Mouse (Mus musculus): ENCODE measurements around the gene Art4. TPM values are rescaled to one million over a fixed set of nuclear protein-coding genes. Genes with fewer than 3 reads are reported as not detected.

Gene Art4
- total and polyA plus RNA-seq, 3 experiments, result 0.34 to 1.0 (median 0.48) TPM

DNA sequence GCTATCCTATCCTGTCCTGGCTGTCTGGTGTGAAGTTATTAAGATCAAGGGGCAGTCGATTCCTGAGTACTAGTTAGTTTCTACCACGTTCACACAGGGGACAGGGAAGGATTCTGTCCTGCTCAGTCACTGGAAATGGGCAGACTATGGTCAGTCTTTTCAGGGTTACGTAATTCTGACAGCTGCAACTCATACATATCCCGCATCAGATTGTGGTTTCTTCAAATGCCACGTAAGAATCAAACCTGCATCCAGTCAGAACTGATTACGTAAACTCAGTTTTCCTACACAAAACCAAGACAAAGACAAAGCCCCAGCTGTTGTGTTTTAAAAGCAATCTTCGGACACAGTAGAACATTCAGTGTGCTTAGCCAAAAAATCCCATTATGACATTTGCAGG lies 42.2 kb downstream of the Art4 start:
- no peaks in the 10 kb centered on the region for H3K9me3 ChIP-seq (replicated peaks; ENCODE audit: low read length)
- peaks cover under 1 to 16% of the 10 kb centered on the region in 2 experiments for H3K4me1 ChIP-seq (ENCODE audit: control insufficient read depth in 1 of 2, insufficient read depth in 2 of 2)
- H3K9ac ChIP-seq (ENCODE audit: insufficient read depth, low read depth), result no peak overlapping the region
- H3K27ac ChIP-seq (ENCODE audit: insufficient read depth, low read depth), result no peak overlapping the region
- H3K27me3 ChIP-seq (replicated peaks), result no peaks in the 10 kb centered on the region
- no peak for TF ChIP-seq MEF2A (IDR thresholded peaks at IDR 0.05; ENCODE audit: borderline replicate concordance, low read depth, low read length)
- TF ChIP-seq CTCF (conservative IDR thresholded peaks at IDR 0.05 in 1 of 2, IDR thresholded peaks at IDR 0.05 in 1 of 2; ENCODE audit: low read depth in 2 of 2, low read length in 2 of 2), result no peak
- TF ChIP-seq ZC3H11A (IDR thresholded peaks at IDR 0.05; ENCODE audit: low read depth, low read length), result no peak
- no peak for TF ChIP-seq POLR2A (IDR thresholded peaks at IDR 0.05; ENCODE audit: low read depth, low read length)
- TF ChIP-seq PAX5 (IDR thresholded peaks at IDR 0.05; ENCODE audit: low read length), result no peak
- TF ChIP-seq ZMIZ1 (IDR thresholded peaks at IDR 0.05; ENCODE audit: low read depth, low read length), result no peak
- no peak for TF ChIP-seq TBP (conservative IDR thresholded peaks at IDR 0.05; ENCODE audit: low read depth, low read length)
- TF ChIP-seq ETS1 (conservative IDR thresholded peaks at IDR 0.05; ENCODE audit: low read depth, low read length), result no peak
- no peak for TF ChIP-seq JUND (conservative IDR thresholded peaks at IDR 0.05; ENCODE audit: low read depth, low read length)
- TF ChIP-seq HCFC1 (IDR thresholded peaks at IDR 0.05; ENCODE audit: low read depth, low read length), result no peak
- TF ChIP-seq NRF1 (IDR thresholded peaks at IDR 0.05; ENCODE audit: low read depth, low read length), result no peak
- no peak for TF ChIP-seq CHD1 (IDR thresholded peaks at IDR 0.05; ENCODE audit: low read depth, low read length)
- TF ChIP-seq MAFK (IDR thresholded peaks at IDR 0.05; ENCODE audit: insufficient replicate concordance, low read length), result no peak
- no peak for TF ChIP-seq E2F4 (IDR thresholded peaks at IDR 0.05; ENCODE audit: insufficient replicate concordance, low read depth, low read length)
- no peak for TF ChIP-seq MAZ (IDR thresholded peaks at IDR 0.05; ENCODE audit: low read depth, low read length)
- dilution Hi-C loops (cut with MboI; ENCODE audit: extremely low pct_ligation_motif_present, extremely low pct_unique_long_range_greater_than_20kb, low sequenced_read_pairs), result no loop called here
- H3K79me2 ChIP-seq (replicated peaks; ENCODE audit: control insufficient read depth, extremely low read depth, insufficient read depth, poor library complexity, severe bottlenecking), result peaks cover 11% of the 10 kb centered on the region
- in situ Hi-C loops (cut with MboI; ENCODE audit: low pct_ligation_motif_present, low pct_unique_long_range_greater_than_20kb, low sequenced_read_pairs), result no loop called here
- no peak overlapping the region for H3K4me3 ChIP-seq (replicated peaks in 1 of 3; ENCODE audit: low read depth in 2 of 3, low read length in 2 of 3, poor library complexity in 1 of 3)
- DNase-seq (ENCODE audit: extremely low read depth), result no peak
- H3K36me3 ChIP-seq (replicated peaks in 1 of 2; ENCODE audit: control insufficient read depth in 1 of 2, insufficient read depth in 1 of 2, low read length in 1 of 2), result peaks cover 68 to 88% of the 10 kb centered on the region in 2 experiments
- no peak overlapping the region for H3K4me2 ChIP-seq (ENCODE audit: insufficient read depth, low read depth, poor library complexity, severe bottlenecking)

DNA sequence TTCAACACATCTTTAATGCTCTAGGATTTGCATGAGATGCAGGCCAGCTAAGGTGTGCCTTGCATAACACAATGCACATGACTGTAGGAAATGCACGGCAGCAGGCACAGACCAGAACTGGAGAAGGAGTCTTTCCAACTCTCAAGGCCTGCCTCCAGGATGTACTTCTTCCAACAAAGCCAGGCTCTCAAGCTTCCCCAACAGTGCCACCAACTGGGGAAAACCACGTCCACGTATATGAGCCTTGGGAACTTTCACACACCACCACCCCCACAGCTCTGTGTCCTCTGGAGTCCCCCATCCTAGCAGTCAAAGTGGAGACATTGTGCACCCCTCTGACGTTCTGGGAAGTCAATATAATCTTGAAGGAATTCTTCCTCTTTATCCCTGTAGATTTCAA lies 44.4 kb downstream of the Art4 start:
- Histone ChIP-seq H3K4me3 (replicated peaks in 1 of 3; ENCODE audit: low read depth in 2 of 3, low read length in 2 of 3, poor library complexity in 1 of 3) (no peak overlapping the region), H3K9ac (ENCODE audit: insufficient read depth, low read depth) (no peak overlapping the region), H3K4me2 (ENCODE audit: insufficient read depth, low read depth, poor library complexity, severe bottlenecking) (no peak overlapping the region), H3K36me3 (replicated peaks in 1 of 2; ENCODE audit: control insufficient read depth in 1 of 2, insufficient read depth in 1 of 2, low read length in 1 of 2) (peaks cover 53 to 71% of the 10 kb centered on the region in 2 experiments), H3K4me1 (ENCODE audit: control insufficient read depth in 1 of 2, insufficient read depth in 2 of 2) (peaks cover 4 to 24% of the 10 kb centered on the region in 2 experiments), H3K9me3 (replicated peaks; ENCODE audit: low read length) (no peaks in the 10 kb centered on the region), H3K79me2 (replicated peaks; ENCODE audit: control insufficient read depth, extremely low read depth, insufficient read depth, poor library complexity, severe bottlenecking) (peaks cover 30% of the 10 kb centered on the region), H3K27ac (ENCODE audit: insufficient read depth, low read depth) (no peak overlapping the region), H3K27me3 (replicated peaks) (no peaks in the 10 kb centered on the region)
- in situ Hi-C loops (cut with MboI; ENCODE audit: low pct_ligation_motif_present, low pct_unique_long_range_greater_than_20kb, low sequenced_read_pairs), result no loop called here
- dilution Hi-C loops (cut with MboI; ENCODE audit: extremely low pct_ligation_motif_present, extremely low pct_unique_long_range_greater_than_20kb, low sequenced_read_pairs), result no loop called here
- DNase-seq (ENCODE audit: extremely low read depth), result no peak
- TF ChIP-seq MAZ (IDR thresholded peaks at IDR 0.05; ENCODE audit: low read depth, low read length), result no peak
- TF ChIP-seq CTCF (conservative IDR thresholded peaks at IDR 0.05 in 1 of 2, IDR thresholded peaks at IDR 0.05 in 1 of 2; ENCODE audit: low read depth in 2 of 2, low read length in 2 of 2), result peak in 1 of 2 experiments; percentile 19; a peak in 1 of 4 replicates

Data from CH12.LX (cell line).